Mouse (Mus musculus) testis, adult 2 months (tissue): ENCODE measurements around the gene Tmem200c.

Experiments used
- CTCF ChIP-seq: fragments of 200-500 bp; IDR thresholded peaks from 2 replicates; pipeline ENCODE4 v1.5.1; 2012; ENCODE audit warnings: low read depth, mild to moderate bottlenecking, inconsistent platforms, low read length, moderate library complexity; ENCODE audit not compliant: control insufficient read depth, insufficient read depth, insufficient replicate concordance
- POLR2A ChIP-seq: fragments of 200-500 bp; IDR thresholded peaks from 2 replicates; pipeline ENCODE4 v1.6.1; 2012; ENCODE audit warnings: low read depth, mild to moderate bottlenecking, inconsistent platforms, low read length, moderate library complexity; ENCODE audit not compliant: control insufficient read depth

- no peak for TF ChIP-seq POLR2A
- no peak for TF ChIP-seq CTCF
These were observed 47.6 kb downstream of the Tmem200c start for GRCm38 (mm10) chr17:68874021-68874420.
